Mouse (Mus musculus) hindbrain, embryonic 14.5 days (tissue): ENCODE results near the gene Trim56. TPM values are rescaled to one million over a fixed set of nuclear protein-coding genes. Genes with fewer than 3 reads are reported as not detected.
A peak's percentile ranks its signal among the peaks of the same experiment; 100 is the strongest.

Source experiments
- ATAC-seq: fragments of 200-750 bp; cut with Nextera tagmentation; 2 replicates; pipeline ENCODE4 v1.8.0; 2017; ENCODE audit warnings: moderate number of reproducible peaks, mild to moderate bottlenecking, moderate TSS enrichment, moderate library complexity; ENCODE audit not compliant: low FRiP score
- DNase-seq: peaks from one replicate; pipeline ENCODE4 v3.0.0-alpha.2; 2015; ENCODE audit warnings: low spot score
- H3K27ac ChIP-seq: fragments of 300-500 bp; sonication (generic); 2 replicates; pipeline ENCODE4 v1.5.1; 2014; ENCODE audit warnings: mild to moderate bottlenecking, moderate library complexity
- H3K27me3 ChIP-seq: fragments of 300-500 bp; sonication (generic); 2 replicates; pipeline ENCODE4 v1.6.1; 2014; ENCODE audit warnings: mild to moderate bottlenecking, low read length, mixed read lengths; ENCODE audit not compliant: control insufficient read depth, insufficient read depth
- H3K36me3 ChIP-seq: fragments of 300-500 bp; sonication (generic); replicated peaks from 2 replicates; pipeline ENCODE4 v1.6.1; 2014; ENCODE audit not compliant: control insufficient read depth, insufficient read depth
- H3K4me1 ChIP-seq: fragments of 300-500 bp; sonication (generic); replicated peaks from 2 replicates; pipeline ENCODE4 v1.6.1; 2014; ENCODE audit warnings: antibody characterized with exemption, low read length, mixed read lengths; ENCODE audit not compliant: control insufficient read depth, insufficient read depth
- H3K4me2 ChIP-seq: fragments of 300-500 bp; sonication (generic); replicated peaks from 2 replicates; pipeline ENCODE4 v1.6.1; 2014; ENCODE audit warnings: mild to moderate bottlenecking, moderate library complexity
- H3K4me3 ChIP-seq: fragments of 300-500 bp; sonication (generic); replicated peaks from 2 replicates; pipeline ENCODE4 v1.5.1; 2014; ENCODE audit warnings: mild to moderate bottlenecking, low read length
- H3K9ac ChIP-seq: fragments of 300-500 bp; sonication (generic); 2 replicates; pipeline ENCODE4 v1.6.1; 2014
- H3K9me3 ChIP-seq: fragments of 300-500 bp; sonication (generic); 2 replicates; pipeline ENCODE4 v1.6.1; 2016; ENCODE audit warnings: low read length; ENCODE audit not compliant: control insufficient read depth
- WGBS: fragments of 180-500 bp; shearing (Covaris S2); extraction: QIAGEN DNeasy Blood & Tissue Kit; methylation state at CpG from one replicate; pipeline ENCODE4 v1.1.7; 2014; 5-methylcytosine and 5-hydroxymethylcytosine counted together
- polyA plus RNA-seq: library from polyadenylated mRNA; unstranded; fragments of >200 nt; fragmentation: Nextera tagmentation; extraction: Ambion mirVana; gene quantifications from 2 replicates; pipeline ENCODE4 v1.2.1, GENCODE M21; 2014

Gene Trim56
- polyA plus RNA-seq, 1 experiment from 2014 or later: 3.9 TPM

DNA sequence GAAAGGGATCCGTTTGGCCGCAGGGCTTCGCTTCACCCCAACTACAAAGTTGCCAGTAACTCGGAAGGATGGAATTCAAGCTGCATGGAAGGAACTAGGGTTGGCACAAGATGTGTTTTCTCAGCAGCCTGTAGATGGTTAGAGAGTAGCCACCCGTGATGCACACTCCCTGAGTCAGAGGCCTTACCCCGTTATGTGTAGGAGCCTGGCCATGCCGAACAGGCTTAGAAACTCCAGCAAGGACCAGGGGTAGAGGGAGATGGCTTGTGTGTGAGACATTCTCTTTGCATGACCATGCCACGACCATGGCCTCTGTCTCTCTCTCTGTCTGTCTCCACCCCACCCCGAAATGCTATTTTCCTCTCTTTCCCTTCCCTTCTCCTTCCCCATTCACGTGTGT lies 13.9 kb downstream of the Trim56 start:
- no peaks in the 10 kb centered on the region for H3K4me1 ChIP-seq
- H3K4me3 ChIP-seq: no peak overlapping the region
- DNase-seq (no peak), ATAC-seq (no peak)
- H3K36me3 ChIP-seq: no peaks in the 10 kb centered on the region
- no peaks in the 10 kb centered on the region for H3K9me3 ChIP-seq
- 77% methylated on average over 10 of the region's 10 CpGs for WGBS
- H3K9ac ChIP-seq: no peak overlapping the region
- no peak overlapping the region for H3K4me2 ChIP-seq
- no peak overlapping the region for H3K27ac ChIP-seq
- no peaks in the 10 kb centered on the region for H3K27me3 ChIP-seq

GRCm38 (mm10) chr5:137100660-137101059 lies 15.3 kb downstream of the Trim56 start:
- no peaks in the 10 kb centered on the region for H3K9me3 ChIP-seq
- no peaks in the 10 kb centered on the region for H3K4me1 ChIP-seq
- no peak overlapping the region for H3K4me3 ChIP-seq
- DNase-seq: no peak
- 71% methylated on average over 4 of the region's 4 CpGs for whole genome bisulfite sequencing
- H3K27ac ChIP-seq: no peak overlapping the region
- H3K27me3 ChIP-seq: no peaks in the 10 kb centered on the region
- ATAC-seq: no peak
- H3K9ac ChIP-seq: no peak overlapping the region
- H3K4me2 ChIP-seq: no peak overlapping the region
- no peaks in the 10 kb centered on the region for H3K36me3 ChIP-seq

DNA sequence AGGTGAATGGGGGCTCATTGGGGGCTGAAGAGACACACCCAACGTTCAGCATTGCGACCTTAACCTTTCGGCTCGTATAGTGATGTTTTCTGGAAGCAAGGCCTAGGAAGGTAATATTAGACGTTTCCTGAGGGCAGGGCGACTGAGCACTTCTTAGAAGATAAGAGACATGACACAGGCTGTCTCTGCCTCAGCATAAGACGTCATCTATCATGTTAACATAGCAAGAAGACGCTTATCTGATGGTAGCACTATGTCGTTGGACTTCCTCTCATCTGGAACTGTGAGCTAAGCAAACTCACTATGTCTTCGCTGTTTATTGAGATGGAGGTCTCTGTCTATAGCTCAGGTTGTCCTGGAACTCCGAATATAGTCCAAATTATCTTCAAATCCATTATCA lies 17.6 kb downstream of the Trim56 start:
- Histone ChIP-seq H3K27ac (no peak overlapping the region), H3K9ac (no peak overlapping the region), H3K27me3 (no peaks in the 10 kb centered on the region), H3K4me2 (no peak overlapping the region), H3K36me3 (no peaks in the 10 kb centered on the region), H3K4me1 (no peaks in the 10 kb centered on the region), H3K4me3 (no peak overlapping the region), H3K9me3 (no peaks in the 10 kb centered on the region)
- WGBS: 83% methylated on average over 11 of the region's 11 CpGs
- ATAC-seq (no peak), DNase-seq (no peak)

GRCm38 (mm10) chr5:137096037-137096436 lies 20.0 kb downstream of the Trim56 start:
- Histone ChIP-seq H3K4me1 (no peaks in the 10 kb centered on the region), H3K9ac (no peak overlapping the region), H3K27me3 (no peaks in the 10 kb centered on the region), H3K9me3 (no peaks in the 10 kb centered on the region), H3K4me2 (no peak overlapping the region), H3K36me3 (no peaks in the 10 kb centered on the region), H3K4me3 (no peak overlapping the region), H3K27ac (no peak overlapping the region)
- ATAC-seq (no peak), DNase-seq (no peak)
- 66% methylated on average over 1 of the region's 1 CpGs for WGBS

DNA sequence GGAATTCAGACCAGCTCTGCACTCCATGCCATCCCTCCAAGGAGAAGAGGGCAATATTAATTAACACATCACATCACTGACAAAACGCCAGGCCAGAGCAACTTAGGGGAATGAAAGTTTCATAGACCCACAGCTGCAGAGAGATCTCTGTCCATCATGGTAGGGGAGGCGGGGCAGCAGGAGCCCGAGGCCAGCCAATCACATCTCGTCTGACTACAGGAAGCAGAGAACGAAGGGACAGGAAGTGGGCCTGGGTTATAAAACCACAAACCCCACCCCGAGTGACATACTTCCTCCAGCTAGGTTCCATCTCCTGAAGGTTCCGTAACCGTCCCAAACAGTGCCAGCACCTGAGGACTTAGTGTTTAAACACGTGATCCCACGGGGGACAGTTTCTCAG lies 20.9 kb downstream of the Trim56 start:
- no peaks in the 10 kb centered on the region for H3K9me3 ChIP-seq
- H3K9ac ChIP-seq: no peak overlapping the region
- H3K27me3 ChIP-seq: no peaks in the 10 kb centered on the region
- H3K4me2 ChIP-seq: no peak overlapping the region
- no peak for DNase-seq
- ATAC-seq: no peak
- no peaks in the 10 kb centered on the region for H3K36me3 ChIP-seq
- 90% methylated on average over 10 of the region's 10 CpGs for WGBS
- H3K4me1 ChIP-seq: no peaks in the 10 kb centered on the region
- no peak overlapping the region for H3K4me3 ChIP-seq
- no peak overlapping the region for H3K27ac ChIP-seq

GRCm38 (mm10) chr5:137093720-137094119 lies 22.3 kb downstream of the Trim56 start:
- Histone ChIP-seq H3K27me3 (no peaks in the 10 kb centered on the region), H3K9ac (no peak overlapping the region), H3K36me3 (no peaks in the 10 kb centered on the region), H3K4me2 (no peak overlapping the region), H3K4me3 (no peak overlapping the region), H3K4me1 (no peaks in the 10 kb centered on the region), H3K9me3 (no peaks in the 10 kb centered on the region), H3K27ac (no peak overlapping the region)
- DNase-seq (peak; percentile 31), ATAC-seq (no peak)
- 84% methylated on average over 9 of the region's 9 CpGs for WGBS

- Histone ChIP-seq H3K27ac (no peak overlapping the region), H3K4me2 (no peak overlapping the region), H3K27me3 (no peaks in the 10 kb centered on the region), H3K4me3 (no peak overlapping the region), H3K36me3 (no peaks in the 10 kb centered on the region), H3K9me3 (no peaks in the 10 kb centered on the region), H3K9ac (no peak overlapping the region), H3K4me1 (no peaks in the 10 kb centered on the region)
- 60% methylated on average over 6 of the region's 6 CpGs for WGBS
- ATAC-seq (no peak), DNase-seq (no peak)
Measured at GRCm38 (mm10) chr5:137091560-137091959, 24.4 kb downstream of the Trim56 start.

- WGBS: 73% methylated on average over 10 of the region's 10 CpGs
- DNase-seq (no peak), ATAC-seq (no peak)
- no peaks in the 10 kb centered on the region for H3K4me1 ChIP-seq
- no peaks in the 10 kb centered on the region for H3K27me3 ChIP-seq
- H3K9ac ChIP-seq: no peak overlapping the region
- no peaks in the 10 kb centered on the region for H3K36me3 ChIP-seq
- no peak overlapping the region for H3K4me3 ChIP-seq
- H3K9me3 ChIP-seq: no peaks in the 10 kb centered on the region
- H3K4me2 ChIP-seq: no peak overlapping the region
- no peak overlapping the region for H3K27ac ChIP-seq
Measured at GRCm38 (mm10) chr5:137090870-137091269, 25.1 kb downstream of the Trim56 start.

DNA sequence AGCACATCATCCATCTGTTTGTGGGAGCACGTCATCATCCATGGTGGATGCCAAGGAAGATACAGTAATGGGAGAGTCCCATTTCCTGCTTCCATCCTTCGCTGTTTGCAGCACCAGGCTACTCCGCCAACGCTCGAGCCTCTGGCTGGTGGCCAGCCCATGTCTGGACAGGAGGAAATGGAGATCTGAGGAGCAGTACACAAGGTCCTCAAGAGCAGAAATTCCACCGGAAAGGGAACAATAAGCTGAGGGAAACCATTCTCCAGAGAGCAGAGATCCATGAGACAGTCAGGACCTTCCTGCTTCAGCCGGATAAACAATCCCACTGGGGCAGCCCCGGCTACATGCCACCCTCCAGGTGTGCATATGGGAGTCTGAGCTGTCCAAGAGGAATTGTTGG lies 28.6 kb downstream of the Trim56 start:
- H3K4me2 ChIP-seq: no peak overlapping the region
- H3K9me3 ChIP-seq: no peaks in the 10 kb centered on the region
- no peaks in the 10 kb centered on the region for H3K27me3 ChIP-seq
- ATAC-seq (no peak), DNase-seq (no peak)
- H3K4me1 ChIP-seq: no peaks in the 10 kb centered on the region
- no peaks in the 10 kb centered on the region for H3K36me3 ChIP-seq
- no peak overlapping the region for H3K9ac ChIP-seq
- no peak overlapping the region for H3K27ac ChIP-seq
- 88% methylated on average over 8 of the region's 8 CpGs for WGBS
- H3K4me3 ChIP-seq: no peak overlapping the region

- H3K4me2 ChIP-seq: no peak overlapping the region
- no peak overlapping the region for H3K9ac ChIP-seq
- no peaks in the 10 kb centered on the region for H3K9me3 ChIP-seq
- DNase-seq (no peak), ATAC-seq (no peak)
- 83% methylated on average over 3 of the region's 3 CpGs for WGBS
- H3K4me3 ChIP-seq: no peak overlapping the region
- no peaks in the 10 kb centered on the region for H3K36me3 ChIP-seq
- H3K27ac ChIP-seq: no peak overlapping the region
- H3K27me3 ChIP-seq: no peaks in the 10 kb centered on the region
- H3K4me1 ChIP-seq: no peaks in the 10 kb centered on the region
Measured at GRCm38 (mm10) chr5:137085731-137086130, 30.3 kb downstream of the Trim56 start.
